Mouse (Mus musculus) bone marrow, adult 2 months (tissue): ENCODE data around the gene Irgm1.

Source experiments
- CTCF ChIP-seq: fragments of 200-500 bp; IDR thresholded peaks from 2 replicates; pipeline ENCODE4 v1.5.1; 2011; ENCODE audit warnings: low read length, control low read depth; ENCODE audit not compliant: control insufficient read depth, insufficient read depth
- POLR2A ChIP-seq: fragments of 200-500 bp; IDR thresholded peaks from 2 replicates; pipeline ENCODE4 v1.6.1; 2011; ENCODE audit warnings: low read depth, mild to moderate bottlenecking, control low read depth, low read length, borderline replicate concordance; ENCODE audit not compliant: control insufficient read depth

DNA sequence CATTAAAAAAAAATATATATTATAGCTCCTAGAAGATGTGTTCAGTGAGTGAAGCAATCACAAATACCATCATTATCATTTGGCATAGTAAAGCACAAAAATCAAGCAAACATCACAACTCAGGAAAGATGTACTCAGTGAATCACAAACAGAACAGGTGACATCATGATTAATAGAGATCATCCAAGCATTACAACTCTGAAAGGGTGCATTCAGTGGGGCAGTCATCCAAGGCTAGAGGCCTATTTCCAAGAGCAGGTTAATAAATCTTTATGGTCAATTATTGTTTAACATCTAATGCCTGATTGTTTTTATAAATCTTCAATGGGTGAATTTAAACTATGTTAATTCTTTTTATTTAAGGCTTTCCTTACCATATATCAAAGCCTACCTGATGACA, 30.7 kb downstream of the Irgm1 start:
- TF ChIP-seq CTCF (no peak), POLR2A (no peak)
